Mouse (Mus musculus) C2C12 (cell line): ENCODE measurements at regions not wholly inside any gene's neighbourhood (a gene's known extent, or its start where the extent isn't known, plus 50 kb on each side); places are given as distances from the start of the nearest gene placed in this dataset.

Experiments used
- H3K27me3 ChIP-seq: one replicate; pipeline ENCODE4 v1.6.1; 2011; ENCODE audit not compliant: control insufficient read depth, insufficient read depth, insufficient read length
- H3K36me3 ChIP-seq: one replicate; pipeline ENCODE4 v1.6.1; 2011; ENCODE audit not compliant: control insufficient read depth, insufficient read depth
- H3K4me3 ChIP-seq: one replicate; pipeline ENCODE4 v1.5.1; 2011; ENCODE audit warnings: mild to moderate bottlenecking, control low read depth; ENCODE audit not compliant: poor library complexity, insufficient read depth, severe bottlenecking
- H3K79me2 ChIP-seq: one replicate; pipeline ENCODE4 v1.6.1; 2011; ENCODE audit not compliant: control insufficient read depth, insufficient read depth
- H3K79me3 ChIP-seq: one replicate; pipeline ENCODE4 v1.6.1; 2011; ENCODE audit warnings: low read depth, control low read depth
- H3ac ChIP-seq: one replicate; pipeline ENCODE3; 2011; ENCODE audit warnings: low read depth; ENCODE audit not compliant: control insufficient read depth, insufficient read length
- CTCF ChIP-seq: IDR thresholded peaks from one replicate; pipeline ENCODE4 v1.5.1; 2011; ENCODE audit not compliant: control insufficient read depth, insufficient read depth, insufficient read length
- MAX ChIP-seq: IDR thresholded peaks from one replicate; pipeline ENCODE4 v1.6.1; 2011; ENCODE audit warnings: mild to moderate bottlenecking, control low read depth
- MYOD1 ChIP-seq: IDR thresholded peaks from one replicate; pipeline ENCODE4 v1.6.1; 2011; ENCODE audit warnings: low read depth; ENCODE audit not compliant: control insufficient read depth, insufficient read length
- MYOG ChIP-seq: IDR thresholded peaks from one replicate; pipeline ENCODE4 v1.6.1; 2011; ENCODE audit not compliant: control insufficient read depth, insufficient read length; ENCODE audit errors: extremely low read depth
- USF1 ChIP-seq: IDR thresholded peaks from one replicate; pipeline ENCODE4 v1.6.1; 2011; ENCODE audit warnings: low read depth, mild to moderate bottlenecking, control low read depth, moderate library complexity

GRCm38 (mm10) chr13:51041121-51041520 is 59.6 kb upstream of the Spin1 start:
- H3K4me3 ChIP-seq: no peak overlapping the region
- H3K36me3 ChIP-seq: no peaks in the 10 kb centered on the region
- no peak for TF ChIP-seq MYOD1
- TF ChIP-seq MYOG: no peak
- TF ChIP-seq USF1: no peak
- TF ChIP-seq MAX: no peak
- TF ChIP-seq CTCF: no peak
- H3K27me3 ChIP-seq: no peaks in the 10 kb centered on the region
- no peaks in the 10 kb centered on the region for H3K79me3 ChIP-seq
- H3K79me2 ChIP-seq: no peaks in the 10 kb centered on the region
- no peak overlapping the region for H3ac ChIP-seq

GRCm38 (mm10) chr13:51042881-51043402 is 57.7 kb upstream of the Spin1 start:
- no peaks in the 10 kb centered on the region for H3K27me3 ChIP-seq
- no peaks in the 10 kb centered on the region for H3K36me3 ChIP-seq
- TF ChIP-seq CTCF (no peak), MYOD1 (no peak)
- H3K4me3 ChIP-seq: no peak overlapping the region
- H3ac ChIP-seq: no peak overlapping the region
- H3K79me2 ChIP-seq: no peaks in the 10 kb centered on the region
- no peaks in the 10 kb centered on the region for H3K79me3 ChIP-seq
